Mouse (Mus musculus) midbrain, embryonic 10.5 days (tissue): ENCODE data around the gene Nrf1. TPM values are rescaled to one million over a fixed set of nuclear protein-coding genes. Genes with fewer than 3 reads are reported as not detected.

Experiments used
- DNase-seq: peaks from one replicate; pipeline ENCODE4 v3.0.0-alpha.2; 2017; ENCODE audit warnings: low spot score
- H3K27ac ChIP-seq: fragments of 300-500 bp; sonication (generic); replicated peaks from 2 replicates; pipeline ENCODE4 v1.5.1; 2016; ENCODE audit warnings: mild to moderate bottlenecking
- H3K27me3 ChIP-seq: fragments of 300-500 bp; sonication (generic); 2 replicates; pipeline ENCODE4 v1.6.1; 2016; ENCODE audit warnings: low read depth, mild to moderate bottlenecking; ENCODE audit not compliant: poor library complexity, severe bottlenecking
- H3K36me3 ChIP-seq: fragments of 300-500 bp; sonication (generic); 2 replicates; pipeline ENCODE4 v1.6.1; 2016; ENCODE audit warnings: mild to moderate bottlenecking, moderate library complexity
- H3K4me1 ChIP-seq: fragments of 300-500 bp; sonication (generic); 2 replicates; pipeline ENCODE4 v1.6.1; 2016
- H3K4me3 ChIP-seq: fragments of 300-500 bp; sonication (generic); 2 replicates; pipeline ENCODE4 v1.5.1; 2016; ENCODE audit warnings: mild to moderate bottlenecking, moderate library complexity
- H3K9me3 ChIP-seq: fragments of 300-500 bp; sonication (generic); replicated peaks from 2 replicates; pipeline ENCODE4 v1.6.1; 2016; ENCODE audit warnings: mild to moderate bottlenecking
- WGBS: fragments of 180-500 bp; shearing (Covaris S2); methylation state at CpG from one replicate; pipeline ENCODE4 v1.1.7; 2016; 5-methylcytosine and 5-hydroxymethylcytosine counted together
- polyA plus RNA-seq: library from polyadenylated mRNA; unstranded; fragments of >200 nt; fragmentation: Nextera tagmentation; extraction: Ambion mirVana; gene quantifications from 2 replicates; pipeline ENCODE4 v1.2.1, GENCODE M21; 2016

Gene Nrf1
- polyA plus RNA-seq, 1 experiment from 2014 or later: 96.1 TPM

- Histone ChIP-seq H3K27ac (no peak overlapping the region), H3K4me1 (no peaks in the 10 kb centered on the region), H3K27me3 (no peaks in the 10 kb centered on the region), H3K9me3 (no peaks in the 10 kb centered on the region), H3K36me3 (no peaks in the 10 kb centered on the region), H3K4me3 (no peak overlapping the region)
- DNase-seq: no peak
- WGBS: 90% methylated on average over 4 of the region's 4 CpGs
These were observed 12.7 kb upstream of the Nrf1 start for GRCm38 (mm10) chr6:30035112-30035511.

DNA sequence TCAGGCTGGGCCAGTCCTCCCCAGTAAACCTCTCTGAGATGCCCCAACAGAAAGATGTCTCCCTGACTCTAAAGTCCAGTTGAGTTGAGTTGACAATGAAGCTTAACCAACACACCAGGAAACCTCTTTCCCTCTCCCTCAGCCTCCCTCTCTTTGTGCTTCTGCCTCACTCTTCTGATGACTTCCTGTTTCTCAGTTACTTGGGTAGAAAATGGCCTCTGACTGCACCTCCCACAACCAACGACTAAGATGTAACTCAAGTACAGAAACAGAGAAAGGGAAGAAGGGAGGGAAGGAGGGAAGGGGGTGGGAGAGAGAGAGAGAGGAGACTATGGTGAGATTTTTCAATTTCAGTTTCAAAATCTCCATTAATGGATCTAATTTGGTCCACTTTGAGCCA, 6.3 kb upstream of the Nrf1 start:
- H3K9me3 ChIP-seq: no peaks in the 10 kb centered on the region
- no peak for DNase-seq
- 64% methylated on average over 1 of the region's 1 CpGs for WGBS
- H3K4me1 ChIP-seq: no peaks in the 10 kb centered on the region
- no peak overlapping the region for H3K4me3 ChIP-seq
- H3K36me3 ChIP-seq: no peaks in the 10 kb centered on the region
- H3K27ac ChIP-seq: no peak overlapping the region
- H3K27me3 ChIP-seq: no peaks in the 10 kb centered on the region

DNA sequence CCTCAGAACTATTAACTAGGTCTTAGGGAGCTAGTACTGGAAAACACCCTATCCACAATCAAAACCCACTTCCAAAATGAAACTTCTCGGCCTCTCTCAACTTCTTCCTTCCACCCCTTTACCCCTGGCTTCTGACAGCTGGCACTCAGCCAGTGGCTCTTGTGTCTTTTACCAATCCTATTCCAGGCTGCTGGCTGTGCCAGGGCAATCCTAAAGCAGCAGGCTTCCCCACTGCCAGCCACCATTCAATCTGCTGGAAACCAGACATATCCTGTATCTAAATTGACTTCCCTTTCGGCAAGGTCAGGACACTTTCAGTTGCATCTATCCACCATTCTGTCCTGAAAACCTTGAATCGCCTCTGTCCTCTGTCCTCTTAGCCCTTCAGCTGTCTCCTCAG, 5.3 kb upstream of the Nrf1 start:
- H3K9me3 ChIP-seq: no peaks in the 10 kb centered on the region
- H3K36me3 ChIP-seq: no peaks in the 10 kb centered on the region
- no peak for DNase-seq
- H3K27ac ChIP-seq: no peak overlapping the region
- no peak overlapping the region for H3K4me3 ChIP-seq
- no peaks in the 10 kb centered on the region for H3K27me3 ChIP-seq
- WGBS: 87% methylated on average over 3 of the region's 3 CpGs
- peaks cover 7% of the 10 kb centered on the region; the same call in 1 of the 2 replicates for H3K4me1 ChIP-seq

DNA sequence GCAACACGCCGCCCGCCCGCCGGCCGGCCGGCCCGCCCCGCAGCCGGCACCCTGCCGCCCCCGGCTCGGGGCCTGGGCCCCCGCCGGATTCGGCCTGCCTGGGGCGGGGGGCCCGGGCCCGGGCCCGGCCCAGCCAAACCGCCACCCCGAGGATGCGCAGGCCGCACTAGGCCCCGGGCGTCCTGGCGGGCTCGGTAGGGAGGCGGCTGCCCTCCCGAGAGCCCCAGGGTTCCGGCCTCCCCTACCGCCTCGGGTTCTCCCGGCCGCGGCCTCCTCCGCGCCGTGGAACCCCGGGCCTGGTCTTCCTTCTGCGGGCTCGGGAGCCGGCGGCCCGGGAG, 344 bp downstream of the Nrf1 start:
- Histone ChIP-seq H3K27ac (peak overlapping the region; percentile 100), H3K4me3 (peak overlapping the region; percentile 99), H3K4me1 (peaks cover 27% of the 10 kb centered on the region), H3K9me3 (no peaks in the 10 kb centered on the region), H3K36me3 (peaks cover 18% of the 10 kb centered on the region), H3K27me3 (no peaks in the 10 kb centered on the region)
- under 1% methylated on average over 44 of the region's 45 CpGs for WGBS
- no peak for DNase-seq

DNA sequence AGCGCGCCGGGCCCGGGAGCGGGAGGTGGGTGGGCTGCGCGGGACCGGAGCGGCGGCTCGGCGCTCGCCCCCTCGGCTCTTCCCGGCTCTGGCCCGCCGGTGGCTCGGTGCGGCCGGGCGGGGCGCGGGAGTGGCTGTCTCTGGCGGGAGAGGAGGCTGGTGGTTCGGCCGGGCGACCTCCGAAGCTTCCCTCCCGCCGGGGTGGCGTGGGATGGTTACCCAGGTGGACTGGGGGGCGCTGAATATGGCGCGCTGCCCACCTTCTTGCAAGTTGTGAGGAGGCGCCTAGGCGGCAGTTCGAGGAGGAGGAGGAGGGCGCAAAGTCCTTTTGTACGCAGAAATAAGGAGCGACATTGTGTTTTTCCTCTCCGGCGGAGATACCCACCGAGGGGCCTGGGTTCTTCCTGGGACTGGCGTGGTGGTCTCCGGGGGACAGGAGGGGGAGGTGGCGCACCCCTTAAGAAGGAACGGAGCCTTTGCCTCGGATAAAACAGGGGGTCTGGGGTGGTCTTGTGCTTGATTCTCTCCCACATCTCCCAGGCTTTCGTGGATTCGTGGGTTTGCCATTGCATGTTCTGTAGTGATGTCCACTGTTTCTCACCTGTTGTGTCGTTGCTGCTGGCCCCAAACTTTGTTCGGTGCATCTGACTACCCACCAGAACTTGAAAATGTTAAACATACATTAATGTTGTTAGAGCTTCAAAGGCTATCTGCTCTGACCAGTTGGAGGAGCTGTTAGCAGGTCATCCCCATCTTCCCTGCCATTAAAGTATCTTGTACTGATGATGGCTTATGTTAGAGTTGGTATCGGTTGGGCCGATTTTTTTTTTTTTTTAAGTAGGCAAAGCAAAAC, 939 bp downstream of the Nrf1 start:
- Histone ChIP-seq H3K9me3 (no peaks in the 10 kb centered on the region), H3K27ac (peak overlapping the region; percentile 100), H3K36me3 (peaks cover 24% of the 10 kb centered on the region), H3K4me3 (peak overlapping the region; percentile 99), H3K27me3 (no peaks in the 10 kb centered on the region), H3K4me1 (peaks cover 27% of the 10 kb centered on the region)
- under 1% methylated on average over 53 of the region's 54 CpGs for WGBS
- DNase-seq: peak; percentile 70

- Histone ChIP-seq H3K36me3 (peaks cover 58% of the 10 kb centered on the region), H3K4me1 (peaks cover 21% of the 10 kb centered on the region), H3K27ac (no peak overlapping the region), H3K27me3 (no peaks in the 10 kb centered on the region), H3K4me3 (no peak overlapping the region), H3K9me3 (0 out of 2 replicates have a peak, but pooled peaks cover 3% of the 10 kb centered on the region)
- 96% methylated on average over 1 of the region's 1 CpGs for WGBS
- DNase-seq: no peak
These were observed 5.3 kb downstream of the Nrf1 start for GRCm38 (mm10) chr6:30053116-30053515.

GRCm38 (mm10) chr6:30062544-30062943, 14.8 kb downstream of the Nrf1 start:
- H3K36me3 ChIP-seq: peaks cover 8% of the 10 kb centered on the region; the same call in 1 of the 2 replicates
- WGBS: 100% methylated on average over 2 of the region's 2 CpGs
- H3K4me3 ChIP-seq: no peak overlapping the region
- H3K9me3 ChIP-seq: no peaks in the 10 kb centered on the region
- H3K27me3 ChIP-seq: no peaks in the 10 kb centered on the region
- no peak for DNase-seq
- H3K4me1 ChIP-seq: no peaks in the 10 kb centered on the region
- no peak overlapping the region for H3K27ac ChIP-seq

DNA sequence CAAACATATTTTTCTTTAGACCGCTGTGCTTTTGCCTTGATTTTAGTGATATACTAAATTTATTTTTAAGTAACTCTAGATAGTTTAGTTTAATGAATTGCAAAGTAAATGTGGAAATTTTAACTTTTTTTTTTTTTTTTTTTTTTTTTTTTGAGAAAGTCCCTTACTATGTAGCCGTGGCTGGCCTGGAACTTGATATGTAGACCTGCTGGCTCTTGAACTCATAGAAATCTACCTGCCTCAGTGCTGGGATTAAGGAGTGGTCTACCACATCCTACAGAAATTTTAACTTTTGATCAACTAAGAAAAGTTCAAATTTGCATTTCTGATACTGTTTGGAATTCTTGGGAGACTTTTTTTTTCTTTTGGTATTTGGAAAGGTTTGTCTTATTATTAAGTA, 17.6 kb downstream of the Nrf1 start:
- Histone ChIP-seq H3K36me3 (0 out of 2 replicates have a peak, but pooled peaks cover 4% of the 10 kb centered on the region), H3K4me1 (no peaks in the 10 kb centered on the region), H3K9me3 (no peaks in the 10 kb centered on the region), H3K27me3 (no peaks in the 10 kb centered on the region), H3K27ac (no peak overlapping the region), H3K4me3 (no peak overlapping the region)
- WGBS: 95% methylated on average over 2 of the region's 2 CpGs
- no peak for DNase-seq

DNA sequence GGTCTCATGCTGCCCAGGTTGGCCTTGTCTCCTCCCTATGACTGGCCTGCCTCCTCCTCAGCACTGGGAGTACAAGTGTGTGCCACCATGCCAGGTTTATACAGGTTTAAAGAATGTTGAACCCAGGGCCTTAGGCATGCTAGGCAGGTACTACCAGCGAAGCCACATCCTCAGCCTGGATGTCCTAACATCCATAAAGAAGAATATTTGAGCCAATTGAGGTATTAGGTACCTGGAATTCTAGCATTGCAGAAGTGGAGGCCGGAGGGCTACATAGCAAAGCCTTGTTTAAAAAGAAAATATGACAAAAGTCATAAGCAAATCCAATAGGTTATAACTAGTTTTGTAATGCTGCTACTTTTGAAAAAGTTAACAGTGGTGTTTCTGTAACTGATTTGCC, 19.0 kb downstream of the Nrf1 start:
- Histone ChIP-seq H3K27ac (no peak overlapping the region), H3K36me3 (0 out of 2 replicates have a peak, but pooled peaks cover 4% of the 10 kb centered on the region), H3K27me3 (no peaks in the 10 kb centered on the region), H3K4me3 (no peak overlapping the region), H3K4me1 (no peaks in the 10 kb centered on the region), H3K9me3 (no peaks in the 10 kb centered on the region)
- WGBS: 98% methylated on average over 2 of the region's 2 CpGs
- no peak for DNase-seq

DNA sequence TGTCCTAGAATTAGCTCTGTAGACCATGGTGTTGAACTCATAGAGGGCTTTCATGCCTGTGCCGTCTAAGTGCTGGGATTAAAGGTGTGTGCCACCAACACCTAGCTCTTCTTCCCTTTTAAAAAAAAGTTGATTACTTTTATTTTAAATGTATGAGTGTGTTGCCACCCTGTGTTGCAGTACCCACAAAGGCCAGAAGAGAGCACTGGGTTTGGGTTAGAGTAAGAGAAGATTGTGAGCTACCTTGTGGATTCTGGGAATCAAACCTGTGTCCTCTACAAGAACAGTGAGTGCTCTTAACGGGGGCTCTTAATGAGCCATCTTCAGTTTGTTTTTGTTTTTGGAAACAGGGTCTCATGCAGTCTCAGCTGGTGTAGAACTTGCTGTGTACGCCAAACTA, 24.7 kb downstream of the Nrf1 start:
- H3K36me3 ChIP-seq: no peaks in the 10 kb centered on the region
- H3K27me3 ChIP-seq: no peaks in the 10 kb centered on the region
- 90% methylated on average over 3 of the region's 3 CpGs for WGBS
- H3K4me3 ChIP-seq: no peak overlapping the region
- peaks cover 19% of the 10 kb centered on the region for H3K4me1 ChIP-seq
- H3K27ac ChIP-seq: no peak overlapping the region
- no peak for DNase-seq
- no peaks in the 10 kb centered on the region for H3K9me3 ChIP-seq

DNA sequence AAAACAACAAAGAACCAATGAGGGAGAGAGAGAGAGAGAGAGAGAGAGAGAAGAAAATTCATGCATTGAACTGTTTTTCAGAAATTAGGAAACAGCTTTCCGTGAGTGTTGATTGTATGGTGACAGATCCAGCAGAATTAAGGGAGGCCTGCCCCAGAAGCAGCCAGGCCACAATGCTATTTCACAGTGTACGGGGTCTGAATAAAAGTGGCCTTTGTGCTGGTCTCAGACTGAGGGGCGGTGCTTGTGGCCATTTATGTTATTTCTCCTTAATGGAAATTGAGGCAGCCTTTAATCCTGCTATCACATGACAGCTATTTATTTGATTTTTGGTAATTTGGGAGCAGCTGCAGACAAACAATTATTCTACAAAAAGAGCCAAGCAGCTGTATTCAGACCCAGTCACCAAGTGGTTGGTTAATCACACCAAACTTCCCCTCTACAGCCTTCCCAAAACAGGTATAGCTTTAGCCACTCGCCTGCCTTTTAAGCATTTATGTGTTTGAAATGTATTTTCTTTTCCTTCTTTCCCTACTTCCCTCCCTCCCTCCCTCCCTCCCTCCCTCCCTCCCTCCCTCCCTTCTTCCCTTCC, 31.2 kb downstream of the Nrf1 start:
- no peak overlapping the region; the same call in 1 of the 2 replicates for H3K27ac ChIP-seq
- DNase-seq: no peak

DNA sequence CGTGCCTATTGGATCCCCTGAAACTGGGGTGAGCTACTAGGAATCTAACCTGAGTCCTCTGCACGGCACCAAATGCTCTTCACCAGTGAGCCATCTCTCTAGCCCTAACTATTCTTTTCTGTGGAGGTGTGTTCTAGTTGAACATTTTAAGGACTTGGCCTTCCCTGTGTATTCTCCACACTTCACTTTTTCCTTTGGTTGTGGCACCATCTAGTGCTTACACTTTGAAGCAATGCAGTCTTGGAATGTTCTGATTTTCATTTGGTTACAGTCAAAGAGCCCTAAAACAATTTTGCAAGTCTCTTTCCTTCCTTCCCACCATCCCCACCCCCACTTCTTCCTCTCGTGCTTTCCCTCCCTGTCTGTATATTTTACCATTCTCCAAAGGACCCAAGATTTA, 33.6 kb downstream of the Nrf1 start:
- no peak overlapping the region for H3K4me3 ChIP-seq
- DNase-seq: no peak
- 83% methylated on average over 3 of the region's 3 CpGs for WGBS
- no peak overlapping the region for H3K27ac ChIP-seq
- H3K36me3 ChIP-seq: no peaks in the 10 kb centered on the region
- no peaks in the 10 kb centered on the region for H3K9me3 ChIP-seq
- H3K27me3 ChIP-seq: peaks cover 41% of the 10 kb centered on the region
- H3K4me1 ChIP-seq: peaks cover 75% of the 10 kb centered on the region

More for the DNA sequence above, 31.2 kb downstream of the Nrf1 start:
- 40% methylated on average over 4 of the region's 4 CpGs for WGBS
- Histone ChIP-seq H3K36me3 (no peaks in the 10 kb centered on the region), H3K9me3 (no peaks in the 10 kb centered on the region), H3K27me3 (peaks cover 28% of the 10 kb centered on the region), H3K4me3 (no peak overlapping the region), H3K4me1 (peaks cover 74% of the 10 kb centered on the region)

DNA sequence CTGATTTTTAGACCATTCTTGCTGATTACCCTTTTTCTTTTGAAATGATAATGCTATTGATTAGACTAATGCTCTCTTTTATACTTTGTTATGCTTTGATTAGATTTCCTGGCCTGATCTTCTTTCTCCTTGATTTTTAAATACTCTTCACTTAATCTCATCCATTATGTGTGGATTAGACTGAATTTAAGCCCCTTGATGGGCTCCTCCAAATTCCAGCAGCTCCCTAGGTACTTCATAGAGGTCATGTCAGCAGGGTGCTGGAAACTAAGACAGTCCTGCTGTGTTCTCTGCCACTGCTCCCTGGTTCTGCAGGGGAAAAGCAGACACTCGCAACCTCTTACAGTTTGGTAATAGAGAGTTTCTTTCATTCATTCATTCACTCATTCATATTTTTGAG, 35.5 kb downstream of the Nrf1 start:
- Histone ChIP-seq H3K9me3 (no peaks in the 10 kb centered on the region), H3K4me3 (no peak overlapping the region), H3K4me1 (peaks cover 69% of the 10 kb centered on the region), H3K27ac (no peak overlapping the region), H3K36me3 (no peaks in the 10 kb centered on the region), H3K27me3 (peaks cover 41% of the 10 kb centered on the region)
- 34% methylated on average over 1 of the region's 1 CpGs for WGBS
- DNase-seq: no peak
